Mouse (Mus musculus): ENCODE data around the gene Aak1.

Gene Aak1

GRCm38 (mm10) chr6:86897520-86897919 lies 48.2 kb downstream of the Aak1 start:
- no peak for DNase-seq (ENCODE audit: low read depth, low spot score)

DNA sequence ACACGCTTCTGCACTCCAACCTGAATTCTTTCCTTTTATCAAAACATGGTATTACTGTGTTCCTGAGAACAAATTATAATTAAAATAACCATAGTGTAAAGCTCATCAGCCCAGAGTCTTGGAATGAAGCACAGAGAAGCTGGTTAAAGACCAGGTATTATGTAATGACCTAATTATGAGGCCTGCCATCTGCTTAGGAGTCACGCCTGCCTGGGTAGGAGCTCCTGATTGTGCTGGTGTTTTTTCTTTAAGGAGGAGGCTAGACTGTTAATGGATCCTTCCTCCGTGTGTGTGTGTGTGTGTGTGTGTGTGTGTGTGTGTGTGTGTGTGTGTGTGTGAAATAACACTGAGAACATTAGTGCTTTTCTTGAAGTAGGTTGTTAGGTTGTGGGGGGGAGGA lies 49.7 kb downstream of the Aak1 start:
- DNase-seq (ENCODE audit: low read depth, low spot score): no peak

DNA sequence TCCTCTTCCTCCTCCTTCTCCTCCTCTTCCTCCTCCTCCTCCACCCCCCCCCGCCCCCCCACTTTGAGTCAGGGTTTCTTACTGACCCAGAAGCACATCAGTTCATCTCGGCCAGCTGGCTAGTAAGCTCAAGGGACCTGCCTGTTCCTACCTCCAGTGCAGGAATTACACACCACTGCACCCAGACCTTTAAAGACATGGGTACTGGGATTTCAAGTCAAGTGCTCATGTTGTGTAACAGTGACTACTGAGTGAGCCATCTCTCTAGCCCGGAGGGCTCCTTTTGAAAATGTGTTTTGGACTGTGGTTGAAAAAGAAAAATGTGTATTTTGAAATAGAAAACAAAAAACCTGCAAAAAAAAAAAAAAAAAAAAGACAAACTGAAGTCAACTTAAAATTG lies 50.6 kb downstream of the Aak1 start:
- no peak for DNase-seq (ENCODE audit: low read depth, low spot score)

DNA sequence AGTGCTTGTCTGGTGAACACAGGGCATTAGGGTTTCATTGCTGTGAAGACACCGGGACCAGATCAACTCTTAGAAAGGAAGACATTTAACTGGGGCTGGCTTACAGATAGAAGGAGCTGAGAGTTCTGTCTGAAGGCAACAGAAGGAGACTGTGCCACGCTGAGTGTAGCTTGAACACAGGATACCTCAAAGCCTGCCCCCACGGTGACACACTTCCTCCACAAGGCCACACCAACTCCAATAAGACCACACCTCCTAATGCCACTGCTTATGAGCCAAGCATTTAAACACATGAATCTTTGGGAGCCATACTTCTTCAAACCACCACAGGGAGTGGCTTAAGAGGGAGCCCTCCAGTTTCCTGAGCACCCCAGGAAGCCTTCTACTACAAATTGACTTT lies 51.2 kb downstream of the Aak1 start:
- DNase-seq (ENCODE audit: low read depth, low spot score): no peak

DNA sequence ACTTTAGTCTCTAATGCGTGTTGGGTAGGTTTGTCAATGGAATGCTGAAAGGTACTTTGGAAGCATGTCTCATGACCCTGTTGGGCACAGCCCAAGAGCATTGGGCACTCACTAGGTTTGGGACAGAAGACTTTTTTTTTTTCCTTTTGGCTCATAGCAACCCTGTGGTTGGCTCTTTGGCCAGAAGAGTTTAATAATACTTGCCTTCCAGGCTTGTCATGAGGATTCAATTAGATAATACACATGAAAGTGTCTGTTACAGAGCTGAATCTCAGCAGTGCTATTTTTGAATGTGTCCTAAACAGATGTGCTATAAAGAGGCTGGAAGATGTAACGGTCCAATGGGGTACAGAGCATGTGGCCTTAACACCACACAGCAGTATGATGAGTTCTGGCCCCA lies 56.2 kb downstream of the Aak1 start:
- no peak for DNase-seq (ENCODE audit: low read depth, low spot score)

GRCm38 (mm10) chr6:86907191-86907590 lies 57.9 kb downstream of the Aak1 start:
- no peak for DNase-seq (ENCODE audit: low read depth, low spot score)

DNA sequence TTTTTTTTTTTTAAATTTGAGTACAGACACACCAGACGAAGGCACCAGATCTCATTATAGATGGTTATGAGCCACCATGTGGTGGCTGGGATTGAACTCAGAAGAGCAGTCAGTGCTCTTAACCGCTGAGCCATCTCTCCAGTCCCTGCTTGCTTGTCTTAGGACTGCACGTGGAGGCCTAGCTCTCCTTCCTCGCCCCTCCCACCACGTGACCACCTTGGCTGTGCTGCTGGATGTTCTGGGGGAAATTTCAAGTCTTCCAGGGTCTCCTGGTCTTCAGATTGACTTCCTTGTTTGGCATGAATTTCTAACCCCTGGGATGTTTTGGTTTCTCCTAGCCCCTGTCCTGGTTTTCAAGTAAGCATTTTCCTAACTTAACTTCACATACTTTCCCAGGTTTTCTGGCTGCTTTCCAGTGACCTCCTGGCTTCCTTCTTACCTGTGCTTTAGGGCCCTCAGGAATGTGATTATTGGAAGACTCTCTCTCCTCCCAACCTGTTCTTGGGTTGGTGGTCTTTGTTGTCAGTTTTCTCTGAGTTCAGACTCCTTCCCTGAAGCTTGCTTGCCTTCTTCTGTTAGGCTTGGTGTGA lies 59.3 kb downstream of the Aak1 start:
- DNase-seq (ENCODE audit: low read depth, low spot score): no peak

DNA sequence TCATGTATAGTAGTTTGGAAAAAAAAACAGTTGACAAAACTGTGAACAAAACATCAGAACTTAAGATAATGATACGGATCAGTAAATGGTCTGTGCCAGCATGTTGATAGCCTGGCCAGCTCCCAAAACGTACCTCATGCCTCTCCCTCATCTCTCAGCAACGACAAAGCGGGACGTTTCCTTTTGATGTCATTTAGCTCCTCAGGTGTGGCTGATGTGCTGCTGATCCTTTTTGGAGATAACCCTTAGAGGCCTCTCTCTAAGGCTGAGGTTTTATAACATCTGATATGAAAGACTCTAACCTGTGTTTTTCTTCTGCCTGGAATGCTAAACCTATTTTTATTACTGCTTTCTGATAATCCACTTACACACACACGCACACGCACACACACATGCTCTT lies 60.6 kb downstream of the Aak1 start:
- DNase-seq (ENCODE audit: low read depth, low spot score): no peak

DNA sequence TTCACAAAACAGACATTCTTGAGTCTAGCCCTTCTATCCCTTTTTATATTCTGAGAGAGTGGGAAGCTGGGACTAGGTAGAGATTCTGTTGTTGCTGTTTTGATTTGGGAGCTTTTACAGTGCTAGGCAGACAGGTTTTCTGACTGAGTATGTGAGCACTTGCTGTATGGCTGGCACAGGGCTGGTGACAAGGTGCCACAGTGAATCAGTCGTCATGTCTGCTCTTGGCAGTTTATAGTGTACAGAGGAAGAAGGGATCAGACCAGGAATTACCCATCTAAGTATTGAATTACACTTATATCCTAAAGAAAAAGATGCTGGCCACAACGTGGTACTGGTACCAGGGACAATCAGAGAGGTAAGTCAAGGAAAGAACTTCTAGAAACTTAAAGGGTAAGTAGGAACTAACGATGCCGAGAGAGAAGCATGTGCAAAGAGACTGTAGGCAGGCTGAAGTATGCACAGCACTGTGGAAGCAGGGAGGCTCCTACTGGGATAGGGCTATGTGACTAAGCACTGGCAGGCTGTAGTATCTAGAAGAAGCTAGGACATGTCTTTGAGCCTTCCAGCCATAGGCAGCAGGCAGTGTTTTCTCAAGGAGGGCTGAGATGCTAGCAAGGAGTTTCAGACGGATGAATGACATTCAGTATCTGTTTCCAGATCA lies 67.0 kb downstream of the Aak1 start:
- DNase-seq (ENCODE audit: low read depth, low spot score): no peak

GRCm38 (mm10) chr6:86917231-86917630 lies 67.9 kb downstream of the Aak1 start:
- no peak for DNase-seq (ENCODE audit: low read depth, low spot score)

GRCm38 (mm10) chr6:86918058-86918835 lies 68.9 kb downstream of the Aak1 start:
- no peak for DNase-seq (ENCODE audit: low read depth, low spot score)

- DNase-seq (ENCODE audit: low read depth, low spot score): peak; percentile 71
Observed at GRCm38 (mm10) chr6:86921880-86922279, 72.6 kb downstream of the Aak1 start.

DNA sequence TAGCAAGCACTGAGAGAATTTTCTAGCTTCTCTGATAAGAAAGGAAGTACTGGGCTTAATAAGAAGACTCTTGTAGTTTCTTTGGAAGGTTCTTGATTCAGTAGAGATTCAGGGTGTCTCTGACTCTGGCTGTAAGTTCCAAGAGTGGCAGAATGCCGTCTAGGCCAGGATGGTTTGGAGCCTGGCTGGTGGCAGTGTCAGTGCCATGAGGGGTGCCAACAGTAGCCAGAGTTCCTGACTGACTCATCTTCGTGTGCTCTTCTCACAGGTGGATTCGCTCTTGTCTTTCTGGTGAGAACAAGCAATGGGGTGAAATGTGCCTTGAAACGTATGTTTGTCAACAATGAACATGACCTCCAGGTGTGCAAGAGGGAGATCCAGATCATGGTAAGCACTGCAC lies 75.4 kb downstream of the Aak1 start:
- DNase-seq (ENCODE audit: low read depth, low spot score): no peak

DNA sequence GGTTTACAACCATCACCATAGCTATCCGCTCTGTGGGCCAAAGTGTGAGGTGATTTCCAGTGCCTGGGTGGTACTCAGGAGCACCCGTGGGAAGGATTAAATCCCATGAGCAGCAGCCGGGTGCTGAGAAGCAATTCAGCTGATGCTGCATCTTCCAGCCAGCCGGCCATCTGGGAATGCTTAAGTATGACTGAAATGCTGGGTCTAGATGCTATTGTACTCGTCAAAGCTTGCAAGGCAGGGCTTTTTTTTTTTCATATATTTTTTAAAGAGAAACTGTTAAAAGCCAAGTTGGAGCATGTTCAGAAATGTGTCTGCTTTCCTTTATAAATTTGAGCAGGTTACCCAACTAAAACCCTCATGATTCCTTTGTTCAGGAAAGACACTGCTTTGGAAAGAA lies 85.2 kb downstream of the Aak1 start:
- DNase-seq (ENCODE audit: low read depth, low spot score): no peak

- DNase-seq (ENCODE audit: low read depth, low spot score): no peak
Observed at GRCm38 (mm10) chr6:86939797-86940196, 90.5 kb downstream of the Aak1 start.

DNA sequence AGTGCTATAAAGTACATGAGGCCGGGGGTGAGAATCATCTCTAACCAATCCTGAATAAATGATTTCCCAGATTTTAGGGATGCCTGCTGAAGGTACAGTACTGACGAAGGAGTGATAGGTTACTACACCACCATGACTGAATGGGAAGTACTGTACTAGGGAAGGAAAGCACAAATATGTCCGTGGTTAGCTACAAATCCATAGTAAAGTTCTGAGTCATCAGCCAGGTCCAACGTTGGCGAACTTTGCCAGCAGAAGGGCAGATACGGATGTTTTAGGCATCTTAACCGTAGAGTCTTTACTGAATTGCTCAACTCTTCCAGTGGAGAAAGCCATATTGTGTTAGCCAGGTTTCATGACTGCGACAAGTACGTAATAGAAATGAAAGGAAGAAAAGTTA lies 91.6 kb downstream of the Aak1 start:
- no peak for DNase-seq (ENCODE audit: low read depth, low spot score)

GRCm38 (mm10) chr6:86947100-86947499 lies 97.8 kb downstream of the Aak1 start:
- no peak for DNase-seq (ENCODE audit: low read depth, low spot score)

GRCm38 (mm10) chr6:86948746-86949145 lies 99.4 kb downstream of the Aak1 start:
- peak; percentile 57 for DNase-seq (ENCODE audit: low read depth, low spot score)

DNA sequence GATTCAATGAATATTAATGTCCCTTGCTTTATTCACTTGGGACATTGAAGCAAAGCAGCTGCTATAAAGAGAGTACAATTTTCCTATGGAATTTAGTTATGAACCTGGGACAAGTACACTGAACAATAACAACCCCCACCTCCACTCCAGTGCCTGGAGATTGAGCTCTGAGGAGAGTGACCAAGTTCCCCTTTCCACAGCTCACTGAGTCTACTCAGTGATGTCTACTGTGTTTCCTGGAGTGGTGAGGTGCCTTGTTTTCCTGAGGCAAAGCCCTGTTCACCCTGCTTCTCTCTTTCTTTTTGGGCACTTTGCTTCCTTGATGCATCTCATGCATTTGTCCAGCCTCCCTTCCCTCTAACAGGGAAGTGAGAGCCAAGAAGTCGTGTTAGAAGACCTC lies 100.8 kb downstream of the Aak1 start:
- peak; percentile 40 for DNase-seq (ENCODE audit: low read depth, low spot score)

- no peak for DNase-seq (ENCODE audit: low read depth, low spot score)
Observed at GRCm38 (mm10) chr6:86950733-86951255, 101.5 kb downstream of the Aak1 start.

DNA sequence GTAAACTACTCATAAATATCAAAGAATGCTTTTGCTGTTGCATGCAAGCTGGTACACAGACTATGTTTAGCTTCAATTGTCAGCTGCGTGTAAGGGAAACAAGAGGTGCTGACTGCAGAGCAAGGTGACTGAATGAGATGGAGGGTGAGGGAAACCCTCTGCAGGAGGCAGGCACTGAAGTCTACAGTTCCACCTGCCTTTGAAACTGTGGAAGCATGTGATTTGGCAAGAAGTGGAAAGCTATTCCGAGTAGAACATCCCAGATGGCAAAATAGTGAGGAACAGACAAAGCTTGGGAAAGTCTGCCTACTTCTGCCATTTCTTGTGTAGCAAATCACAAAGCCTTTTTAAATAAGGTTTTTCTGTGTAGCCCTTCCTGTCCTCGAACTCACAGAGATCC lies 106.4 kb downstream of the Aak1 start:
- DNase-seq (ENCODE audit: low read depth, low spot score): no peak

GRCm38 (mm10) chr6:86956206-86956605 lies 106.9 kb downstream of the Aak1 start:
- DNase-seq (ENCODE audit: low read depth, low spot score): peak; percentile 7

- no peak for DNase-seq (ENCODE audit: low read depth, low spot score)
Observed at GRCm38 (mm10) chr6:86959006-86959405, 109.7 kb downstream of the Aak1 start.
